Mouse (Mus musculus) erythroblast, embryonic 14.5 days (primary cell): ENCODE data around the gene Trpm3.

Experiments
- GATA1 ChIP-seq: IDR thresholded peaks from 2 replicates; pipeline ENCODE4 v1.6.1; 2012; ENCODE audit warnings: low read length, inconsistent platforms, mixed read lengths
- TAL1 ChIP-seq: IDR thresholded peaks from 3 replicates; pipeline ENCODE4 v1.6.1; 2012; ENCODE audit warnings: low read length, inconsistent platforms, mixed read lengths

DNA sequence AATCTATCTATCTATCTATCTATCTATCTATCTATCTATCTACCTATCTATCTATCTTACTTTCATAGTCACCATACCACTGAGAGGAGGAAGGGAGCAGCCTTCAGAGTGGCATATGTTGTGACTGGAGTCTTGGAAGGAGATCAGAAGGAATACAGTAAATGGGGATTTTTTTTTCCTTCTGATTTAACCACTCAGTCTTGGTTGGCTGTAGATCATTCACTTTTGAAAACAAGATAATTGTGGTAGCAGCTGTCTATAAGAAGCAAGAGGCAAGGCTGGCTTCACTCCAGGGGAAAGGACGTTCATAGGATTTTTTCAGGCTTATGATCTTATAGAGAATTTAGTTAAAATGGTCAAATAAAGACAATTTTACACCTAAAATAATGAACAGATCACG, 188.0 kb downstream of the Trpm3 start:
- no peak for TF ChIP-seq TAL1
- no peak for TF ChIP-seq GATA1
